Mouse (Mus musculus) liver, adult 2 months (tissue): ENCODE measurements around the gene Hoxc8. TPM values are rescaled to one million over a fixed set of nuclear protein-coding genes. Genes with fewer than 3 reads are reported as not detected.

Experiments used
- DNase-seq: peaks from one replicate; pipeline ENCODE4 v3.0.0-alpha.2; 2011; ENCODE audit warnings: low read depth, low spot score; ENCODE audit errors: extremely low read depth
- H3K27ac ChIP-seq: fragments of 200-500 bp; replicated peaks from 2 replicates; pipeline ENCODE4 v1.5.1; 2012; ENCODE audit warnings: low read depth, mild to moderate bottlenecking, control low read depth, inconsistent platforms, low read length; ENCODE audit not compliant: insufficient read depth
- H3K27me3 ChIP-seq: fragments of 200-500 bp; 2 replicates; pipeline ENCODE4 v1.6.1; 2012; ENCODE audit warnings: mild to moderate bottlenecking, moderate library complexity, low read length, inconsistent platforms; ENCODE audit not compliant: control insufficient read depth, insufficient read depth
- H3K36me3 ChIP-seq: fragments of 200-500 bp; 2 replicates; pipeline ENCODE4 v1.6.1; 2012; ENCODE audit warnings: low read length, inconsistent platforms; ENCODE audit not compliant: control insufficient read depth, insufficient read depth
- H3K4me1 ChIP-seq: fragments of 200-500 bp; 2 replicates; pipeline ENCODE4 v1.6.1; 2011; ENCODE audit warnings: low read length; ENCODE audit not compliant: control insufficient read depth, insufficient read depth
- H3K4me3 ChIP-seq: fragments of 200-500 bp; 2 replicates; pipeline ENCODE4 v1.5.1; 2011; ENCODE audit warnings: low read depth, mild to moderate bottlenecking, control low read depth, low read length, moderate library complexity; ENCODE audit not compliant: insufficient read depth
- H3K79me2 ChIP-seq: fragments of 200-500 bp; 2 replicates; pipeline ENCODE4 v1.6.1; 2012; ENCODE audit warnings: inconsistent platforms, mild to moderate bottlenecking, low read length, moderate library complexity; ENCODE audit not compliant: control insufficient read depth, insufficient read depth
- H3K9ac ChIP-seq: fragments of 200-500 bp; 2 replicates; pipeline ENCODE4 v1.6.1; 2012; ENCODE audit warnings: low read depth, mild to moderate bottlenecking, control low read depth, inconsistent platforms, low read length
- CTCF ChIP-seq: fragments of 200-500 bp; IDR thresholded peaks from 2 replicates; pipeline ENCODE4 v1.5.1; 2011; ENCODE audit warnings: low read depth, low read length, control low read depth
- POLR2A ChIP-seq: fragments of 200-500 bp; IDR thresholded peaks from 2 replicates; pipeline ENCODE4 v1.6.1; 2011; ENCODE audit warnings: low read length, control low read depth; ENCODE audit not compliant: insufficient read depth; ENCODE audit errors: extremely low read depth
- WGBS: fragments of 180-500 bp; shearing (Covaris S2); methylation state at CpG from one replicate; pipeline ENCODE4 v1.1.7; 2018; 5-methylcytosine and 5-hydroxymethylcytosine counted together
- polyA plus RNA-seq: library from polyadenylated mRNA; depleted of rRNA; stranded (reverse); fragments of >200 nt; gene quantifications from 2 replicates; pipeline ENCODE4 v1.2.3, GENCODE M21; 2012
- total RNA-seq: library from RNA; depleted of rRNA; stranded (reverse); fragments of >200 nt; gene quantifications from 2 replicates; pipeline ENCODE4 v1.2.3, GENCODE M21; 2014

The Hoxc8 gene
- total and polyA plus RNA-seq, 2 experiments: not detected

GRCm38 (mm10) chr15:103006326-103006725 lies 15.9 kb downstream of the Hoxc8 start:
- WGBS: 28% methylated on average over 1 of the region's 1 CpGs
- Histone ChIP-seq H3K27ac (no peak overlapping the region), H3K4me3 (no peak overlapping the region), H3K79me2 (no peaks in the 10 kb centered on the region), H3K4me1 (no peaks in the 10 kb centered on the region), H3K36me3 (no peaks in the 10 kb centered on the region), H3K9ac (no peak overlapping the region), H3K27me3 (peaks cover 19% of the 10 kb centered on the region)
- TF ChIP-seq CTCF (no peak), POLR2A (no peak)
- no peak for DNase-seq

- H3K79me2 ChIP-seq: no peaks in the 10 kb centered on the region
- H3K36me3 ChIP-seq: no peaks in the 10 kb centered on the region
- H3K9ac ChIP-seq: no peak overlapping the region
- no peak overlapping the region for H3K4me3 ChIP-seq
- DNase-seq: no peak
- no peaks in the 10 kb centered on the region for H3K4me1 ChIP-seq
- 5% methylated on average over 27 of the region's 27 CpGs for WGBS
- H3K27me3 ChIP-seq: peaks cover 35% of the 10 kb centered on the region
- TF ChIP-seq CTCF (no peak), POLR2A (no peak)
- no peak overlapping the region for H3K27ac ChIP-seq
Observed at GRCm38 (mm10) chr15:103009265-103010111, 19.1 kb downstream of the Hoxc8 start.

GRCm38 (mm10) chr15:103010112-103010846 lies 19.9 kb downstream of the Hoxc8 start:
- no peak for TF ChIP-seq POLR2A
- no peak for TF ChIP-seq CTCF
- Histone ChIP-seq H3K4me1 (no peaks in the 10 kb centered on the region), H3K27me3 (peaks cover 35% of the 10 kb centered on the region), H3K27ac (no peak overlapping the region), H3K79me2 (no peaks in the 10 kb centered on the region), H3K4me3 (no peak overlapping the region), H3K36me3 (no peaks in the 10 kb centered on the region), H3K9ac (no peak overlapping the region)
- WGBS: 5% methylated on average over 31 of the region's 31 CpGs
- no peak for DNase-seq

- H3K4me3 ChIP-seq: no peak overlapping the region
Observed at GRCm38 (mm10) chr15:103010847-103011555, 20.6 kb downstream of the Hoxc8 start.

GRCm38 (mm10) chr15:103011928-103012486 lies 21.6 kb downstream of the Hoxc8 start:
- no peak overlapping the region for H3K4me3 ChIP-seq
- 9% methylated on average over 26 of the region's 26 CpGs for WGBS

More at GRCm38 (mm10) chr15:103010847-103011555, 20.6 kb downstream of the Hoxc8 start:
- no peak for DNase-seq
- no peak overlapping the region for H3K9ac ChIP-seq
- H3K79me2 ChIP-seq: no peaks in the 10 kb centered on the region
- H3K4me1 ChIP-seq: no peaks in the 10 kb centered on the region
- peaks cover 35% of the 10 kb centered on the region for H3K27me3 ChIP-seq
- no peak for TF ChIP-seq CTCF
- TF ChIP-seq POLR2A: no peak
- no peak overlapping the region for H3K27ac ChIP-seq
- no peaks in the 10 kb centered on the region for H3K36me3 ChIP-seq
- WGBS: 6% methylated on average over 28 of the region's 28 CpGs

More at GRCm38 (mm10) chr15:103011928-103012486, 21.6 kb downstream of the Hoxc8 start:
- TF ChIP-seq CTCF (no peak), POLR2A (no peak)
- Histone ChIP-seq H3K4me1 (no peaks in the 10 kb centered on the region), H3K27me3 (peaks cover 35% of the 10 kb centered on the region), H3K27ac (no peak overlapping the region), H3K36me3 (no peaks in the 10 kb centered on the region), H3K79me2 (no peaks in the 10 kb centered on the region), H3K9ac (no peak overlapping the region)
- no peak for DNase-seq
